Mouse (Mus musculus): ENCODE results near the gene Myo1f.

DNA sequence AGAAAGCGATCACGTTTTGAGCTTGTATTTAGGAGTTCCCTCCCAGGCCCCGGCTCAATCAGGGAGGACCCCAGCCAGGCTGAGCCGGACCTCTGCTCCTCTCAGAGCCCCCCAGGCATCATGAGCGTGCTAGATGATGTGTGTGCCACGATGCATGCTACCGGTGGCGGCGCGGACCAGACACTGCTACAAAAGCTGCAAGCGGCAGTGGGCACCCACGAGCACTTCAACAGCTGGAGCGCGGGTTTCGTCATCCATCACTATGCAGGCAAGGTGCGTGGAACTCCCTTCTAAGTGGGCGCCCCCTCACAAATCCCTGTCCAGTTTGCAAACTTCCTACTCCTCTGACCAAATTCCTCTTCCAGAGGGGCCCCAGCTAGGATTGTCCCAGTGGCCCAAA is 30.5 kb downstream of the Myo1f start:
- TF ChIP-seq CTCF (conservative IDR thresholded peaks at IDR 0.05; ENCODE audit: insufficient read depth, insufficient read length, low read depth, low read length) = no peak
- TF ChIP-seq POLR2A (IDR thresholded peaks at IDR 0.05; ENCODE audit: low read depth, low read length) = no peak

Data from kidney, adult 2 months (tissue).